Mouse (Mus musculus) spleen, adult 2 months (tissue): Measurements from ENCODE around the gene Gpr15.

Experiments
- CTCF ChIP-seq: fragments of 200-500 bp; IDR thresholded peaks from 2 replicates; pipeline ENCODE4 v1.5.1; 2011; ENCODE audit warnings: mild to moderate bottlenecking, inconsistent platforms; ENCODE audit not compliant: insufficient read depth, insufficient read length, insufficient replicate concordance; ENCODE audit errors: extremely low read depth
- POLR2A ChIP-seq: fragments of 200-500 bp; IDR thresholded peaks from 2 replicates; pipeline ENCODE4 v1.6.1; 2011; ENCODE audit warnings: low read depth, low read length, inconsistent platforms

GRCm38 (mm10) chr16:58751314-58751713 is 32.4 kb upstream of the Gpr15 start:
- TF ChIP-seq CTCF, result no peak
- TF ChIP-seq POLR2A, result no peak
